Mouse (Mus musculus): Measurements from ENCODE around the gene Sumo1.

DNA sequence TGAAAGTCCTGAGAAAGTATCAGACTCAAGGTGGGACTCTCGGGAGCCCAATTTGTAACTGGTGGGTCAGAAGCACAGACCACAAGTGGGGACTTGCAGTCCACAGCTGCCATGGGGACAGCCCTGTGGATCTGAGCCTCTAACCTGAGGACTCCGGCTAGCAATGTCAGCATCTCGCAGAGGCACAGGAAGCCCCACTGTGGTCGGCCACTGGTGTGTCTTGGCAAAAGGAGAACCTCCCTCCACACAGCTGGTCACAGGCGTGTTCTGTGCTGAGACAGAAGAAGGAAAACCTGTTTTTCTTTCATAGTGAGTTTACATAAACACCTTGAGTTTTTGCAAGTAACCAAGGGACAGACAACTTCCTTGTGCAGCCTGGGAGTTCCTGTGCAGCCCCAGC is 104.8 kb downstream of the Sumo1 start:
- TF ChIP-seq MAZ (IDR thresholded peaks at IDR 0.05; ENCODE audit: low read depth, low read length) (no peak), POLR2A (IDR thresholded peaks at IDR 0.05; ENCODE audit: low read depth, low read length) (no peak), SIN3A (IDR thresholded peaks at IDR 0.05; ENCODE audit: low read length) (no peak)
